Mouse (Mus musculus) cerebellum, adult 9-11 months (tissue): ENCODE measurements around the gene Casd1.
"Not testable (repeated sequence)": the region's sequence is repeated elsewhere in the genome, so short reads cannot be mapped to it uniquely, and the experiment has no call there.

Experiments
- DNase-seq: peaks from one replicate; pipeline ENCODE4 v3.0.0; 2022

The Casd1 gene

GRCm38 (mm10) chr6:4617911-4618310, 17.3 kb downstream of the Casd1 start:
- no peak for DNase-seq

- DNase-seq: no peak
Measured at GRCm38 (mm10) chr6:4631464-4631863, 30.8 kb downstream of the Casd1 start.

GRCm38 (mm10) chr6:4633189-4633588, 32.5 kb downstream of the Casd1 start:
- no peak for DNase-seq

GRCm38 (mm10) chr6:4634804-4635203, 34.2 kb downstream of the Casd1 start:
- no peak for DNase-seq

GRCm38 (mm10) chr6:4642068-4642467, 41.4 kb downstream of the Casd1 start:
- DNase-seq: no peak

- no peak for DNase-seq
Measured at GRCm38 (mm10) chr6:4647351-4647750, 46.7 kb downstream of the Casd1 start.

- no peak for DNase-seq
Measured at GRCm38 (mm10) chr6:4652596-4653134, 52.0 kb downstream of the Casd1 start.

GRCm38 (mm10) chr6:4653741-4654140, 53.1 kb downstream of the Casd1 start:
- DNase-seq: not testable (repeated sequence)

GRCm38 (mm10) chr6:4655466-4655865, 54.8 kb downstream of the Casd1 start:
- no peak for DNase-seq

GRCm38 (mm10) chr6:4655924-4656323, 55.3 kb downstream of the Casd1 start:
- no peak for DNase-seq

GRCm38 (mm10) chr6:4658861-4659260, 58.2 kb downstream of the Casd1 start:
- no peak for DNase-seq

- DNase-seq: no peak
Measured at GRCm38 (mm10) chr6:4663516-4663915, 62.9 kb downstream of the Casd1 start.

GRCm38 (mm10) chr6:4664313-4664712, 63.7 kb downstream of the Casd1 start:
- DNase-seq: no peak

- DNase-seq: no peak
Measured at GRCm38 (mm10) chr6:4665154-4665553, 64.5 kb downstream of the Casd1 start.

GRCm38 (mm10) chr6:4677356-4677761, 76.7 kb downstream of the Casd1 start:
- DNase-seq: no peak

GRCm38 (mm10) chr6:4679981-4680380, 79.3 kb downstream of the Casd1 start:
- no peak for DNase-seq

- no peak for DNase-seq
Measured at GRCm38 (mm10) chr6:4680576-4680975, 79.9 kb downstream of the Casd1 start.

GRCm38 (mm10) chr6:4684706-4685340, 84.2 kb downstream of the Casd1 start:
- DNase-seq: no peak

GRCm38 (mm10) chr6:4690438-4690837, 89.8 kb downstream of the Casd1 start:
- DNase-seq: no peak
